Mouse (Mus musculus) kidney, postnatal 10 days (tissue): Measurements from ENCODE around the gene Ssbp4.
A peak's percentile ranks its signal among the peaks of the same experiment; 100 is the strongest.
"Not testable (repeated sequence)": the region's sequence is repeated elsewhere in the genome, so short reads cannot be mapped to it uniquely, and the experiment has no call there.

ENCODE experiments used
- DNase-seq: peaks from one replicate; pipeline ENCODE4 v3.0.0; 2021; ENCODE audit warnings: mixed read lengths

The Ssbp4 gene

DNA sequence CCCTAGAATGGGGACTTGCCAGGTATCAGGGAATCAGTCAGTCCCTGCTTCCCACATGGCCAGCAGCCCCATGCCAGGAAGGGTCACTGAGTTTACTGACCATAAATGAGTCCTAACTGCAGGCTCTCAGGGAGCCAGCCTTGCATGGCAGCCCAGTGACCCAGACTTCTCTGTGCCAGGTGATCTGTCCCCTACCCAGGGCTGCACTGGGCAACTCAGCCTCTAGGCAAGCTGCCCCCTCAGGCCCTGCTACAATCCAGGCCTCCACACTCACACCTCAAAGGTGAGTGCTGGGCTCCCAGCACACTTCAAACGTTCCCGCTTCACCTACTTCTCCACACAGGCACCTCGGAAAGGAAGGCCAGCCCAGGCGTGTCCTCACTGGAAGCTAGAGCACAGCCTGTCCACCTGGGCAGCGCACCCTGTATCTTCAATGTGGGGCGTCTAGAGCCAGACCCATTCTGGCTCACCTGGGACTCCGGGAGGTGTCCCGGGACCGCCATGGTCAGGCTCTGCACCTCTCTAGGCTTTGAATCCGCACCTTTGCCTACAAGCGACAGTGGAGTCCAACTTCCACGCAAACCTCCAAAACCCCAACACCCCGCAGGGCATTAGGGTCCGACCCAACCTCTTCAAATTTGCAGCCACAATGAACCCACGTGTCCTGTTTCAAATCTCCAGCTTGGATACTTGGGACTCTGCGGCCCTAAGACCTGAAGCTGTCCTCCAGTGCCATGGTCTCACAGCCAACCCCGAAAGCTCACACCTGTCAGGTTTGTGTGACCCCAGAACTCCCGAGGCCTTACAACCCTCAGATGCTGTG is 1.7 kb downstream of the Ssbp4 start:
- peak; percentile 41 for DNase-seq

DNA sequence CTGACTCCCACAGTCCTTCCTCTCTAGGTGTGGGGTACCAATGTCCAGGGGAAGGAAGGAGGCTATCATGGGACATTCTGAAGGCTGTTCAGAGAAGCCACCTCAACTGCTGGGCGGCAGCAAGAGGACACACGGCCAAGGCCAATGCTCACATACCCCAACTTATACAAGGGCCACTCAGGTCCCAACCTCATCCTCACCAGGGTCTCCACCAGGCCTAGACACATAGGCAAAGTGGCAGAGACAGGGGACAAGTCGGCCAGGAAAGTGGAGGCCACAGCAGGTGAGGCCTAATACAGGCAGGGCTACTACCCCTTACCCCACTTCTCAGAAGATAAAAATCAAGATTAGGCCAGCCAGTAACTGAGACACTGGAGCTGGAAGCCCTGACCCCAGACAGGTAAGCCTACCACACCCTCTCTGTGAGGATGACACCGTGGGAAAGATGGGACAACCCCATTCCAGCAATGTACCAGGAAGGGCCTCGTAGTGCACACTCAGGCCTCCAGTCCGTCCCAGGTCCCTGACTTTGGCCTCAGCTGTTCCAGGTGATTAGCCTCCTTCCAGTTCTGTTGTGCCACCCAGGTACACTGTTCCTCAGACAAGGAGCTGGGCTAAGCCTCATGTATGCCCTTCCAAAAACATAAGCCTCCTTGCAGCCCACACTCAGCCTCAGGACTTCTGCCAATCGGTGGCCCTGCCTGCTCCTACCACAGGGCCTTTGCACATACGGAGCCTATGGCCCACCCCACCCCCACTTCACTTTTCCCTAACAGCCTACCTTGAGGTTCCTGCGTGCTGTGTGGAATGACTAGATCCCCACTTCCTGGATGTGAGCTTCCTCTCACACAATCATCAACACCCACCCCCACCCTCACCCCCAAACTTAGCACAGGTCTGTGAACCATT is 2.5 kb downstream of the Ssbp4 start:
- peak; percentile 37 for DNase-seq

- DNase-seq, result no peak
Measured at GRCm38 (mm10) chr8:70604558-70604957, 4.1 kb downstream of the Ssbp4 start.

DNA sequence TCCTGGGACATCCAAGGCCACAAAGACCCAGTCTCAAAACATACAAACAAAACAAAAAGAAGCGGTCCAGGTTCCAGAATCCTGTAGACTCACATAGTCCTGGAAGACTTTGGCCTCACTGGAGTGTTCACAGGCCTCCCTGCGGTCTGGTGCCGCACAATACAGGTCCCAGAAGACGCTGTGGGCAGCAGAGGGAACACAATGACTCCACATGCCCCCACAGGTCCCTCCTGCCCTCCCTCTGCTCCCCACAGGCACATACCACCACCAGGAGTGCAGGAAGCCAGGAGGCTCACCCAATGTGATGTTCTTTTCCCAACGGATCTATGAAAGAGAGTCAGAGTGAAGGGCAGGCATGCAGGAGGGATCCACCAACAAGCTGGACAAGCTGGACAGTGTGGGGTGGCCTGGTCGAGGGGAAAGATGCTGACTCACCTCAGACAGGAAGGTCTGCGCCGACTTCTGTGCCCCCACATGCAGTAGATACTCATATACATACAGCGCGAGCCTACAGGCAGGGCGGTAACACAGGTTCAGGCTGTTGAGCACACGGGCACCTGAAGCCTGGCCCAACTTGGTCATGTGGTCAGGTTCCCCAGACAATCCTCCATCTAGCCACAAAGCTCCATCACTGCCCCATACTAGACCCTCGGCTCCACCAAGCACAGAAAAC is 6.4 kb downstream of the Ssbp4 start:
- no peak for DNase-seq

DNA sequence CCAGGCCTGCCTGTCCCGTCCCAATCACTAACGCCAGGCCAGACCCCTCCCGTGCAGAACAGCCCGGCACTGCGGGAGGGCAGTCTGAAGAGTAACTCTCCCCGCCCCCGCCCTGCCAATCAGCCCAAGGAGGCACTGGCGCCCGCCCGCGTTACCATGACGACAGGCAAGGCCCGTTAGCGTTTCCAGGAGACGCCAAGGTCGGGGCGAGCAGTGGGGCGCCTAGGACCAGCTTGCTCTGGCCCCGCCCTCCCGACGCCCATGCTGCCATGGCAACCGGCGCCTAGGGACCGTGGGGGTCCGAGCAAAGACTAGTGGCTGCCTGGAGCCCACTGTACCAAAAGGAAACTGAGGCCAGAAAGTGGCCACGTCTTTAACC is 7.4 kb downstream of the Ssbp4 start:
- DNase-seq, result peak; percentile 93

DNA sequence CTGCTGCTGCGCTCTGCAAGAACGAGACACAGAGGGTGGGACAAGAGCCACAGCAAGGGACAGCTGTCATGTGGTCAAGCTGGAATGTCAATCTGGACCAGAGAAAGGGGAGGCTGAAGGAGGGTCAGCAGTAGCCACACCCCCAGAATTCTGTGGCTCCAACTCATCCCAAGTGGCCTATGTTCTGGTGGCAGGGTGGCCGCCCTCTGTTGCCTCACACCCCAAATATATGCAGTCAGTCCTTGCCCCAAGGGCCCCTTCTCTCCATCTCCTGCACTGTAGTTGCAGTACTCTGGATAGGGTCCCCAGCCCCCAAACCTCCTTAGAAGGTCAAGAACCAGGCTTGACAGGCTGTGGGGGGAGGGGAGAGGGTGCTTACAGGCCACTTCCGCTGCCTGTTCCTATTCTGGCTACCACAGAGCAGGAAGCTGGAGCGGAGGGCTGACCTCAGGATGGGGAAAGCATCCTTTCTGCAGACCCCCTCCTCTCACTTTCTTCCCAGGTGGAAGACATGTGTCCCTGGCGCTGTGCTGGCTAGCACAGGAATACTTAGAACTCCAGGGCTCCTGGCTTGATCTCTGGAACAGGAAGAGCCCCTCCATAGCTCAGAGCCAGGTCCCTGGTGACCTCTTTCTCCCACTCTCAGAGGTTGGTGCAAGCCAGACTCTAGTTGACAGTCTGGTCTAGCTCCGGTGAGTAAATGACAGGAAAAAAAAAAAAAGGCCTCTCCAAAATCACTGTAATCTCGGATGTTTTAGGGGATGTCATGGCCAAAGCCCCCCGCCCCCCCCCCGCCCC is 8.0 kb downstream of the Ssbp4 start:
- peak; percentile 85 for DNase-seq

DNA sequence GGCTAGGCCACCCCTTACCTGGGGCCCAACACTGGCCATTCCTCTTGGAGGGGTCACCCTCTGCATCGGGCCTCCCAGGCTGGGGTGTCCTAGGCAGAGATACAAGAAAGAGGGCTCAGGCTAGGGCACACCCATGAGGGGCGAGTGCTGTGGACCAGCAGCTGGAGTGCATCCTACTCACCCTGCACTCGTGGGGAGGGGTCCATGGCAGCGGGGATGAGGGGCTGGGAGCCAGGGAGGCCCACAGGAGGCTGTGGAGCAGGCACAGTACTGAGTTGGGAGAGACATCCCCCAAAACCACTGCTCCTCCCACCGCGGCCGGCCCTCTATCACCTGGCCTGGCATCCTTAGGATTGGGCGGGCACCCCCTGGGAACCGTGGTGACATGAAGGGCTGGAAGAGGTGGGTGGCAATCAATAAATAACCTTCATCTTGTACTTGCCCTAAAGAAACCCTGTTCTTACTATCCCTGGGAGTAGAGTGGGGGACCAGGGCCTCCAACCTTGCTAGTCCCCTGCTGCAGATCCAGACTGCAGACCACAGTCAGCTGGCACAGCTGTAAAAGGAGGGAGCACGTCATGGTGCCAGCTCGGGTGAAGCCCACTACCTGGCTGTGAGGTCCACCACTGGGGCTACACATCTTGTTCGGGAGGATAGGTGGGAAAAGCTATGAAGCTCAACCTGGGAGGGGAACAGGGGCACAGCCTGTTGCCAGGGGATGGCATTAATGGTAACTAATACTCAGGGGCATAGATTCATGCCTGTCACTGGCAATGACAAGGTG is 9.0 kb downstream of the Ssbp4 start:
- DNase-seq, result no peak

DNA sequence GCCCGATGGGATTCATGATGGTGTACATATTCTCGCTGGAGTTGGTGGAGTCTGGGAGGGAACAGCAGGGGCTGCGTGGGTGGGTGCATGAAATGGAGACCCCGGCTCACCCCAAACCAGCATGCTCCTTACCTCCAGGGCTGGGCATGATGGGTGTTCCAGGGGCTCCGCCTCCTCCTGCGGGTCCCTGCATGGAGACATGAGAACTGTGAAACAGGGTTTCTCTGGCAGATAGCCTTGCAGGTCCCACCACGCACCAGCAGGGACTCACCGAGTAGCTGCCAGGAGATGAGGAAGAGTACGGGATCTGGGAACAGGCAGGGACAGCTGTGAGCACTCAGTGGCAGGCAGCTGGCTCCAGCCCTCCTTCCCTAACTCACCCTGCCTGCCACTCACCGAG is 9.9 kb downstream of the Ssbp4 start:
- DNase-seq, result peak; percentile 53

GRCm38 (mm10) chr8:70598283-70598682 is 10.4 kb downstream of the Ssbp4 start:
- peak; percentile 92 for DNase-seq

GRCm38 (mm10) chr8:70597417-70598272 is 11.0 kb downstream of the Ssbp4 start:
- DNase-seq, result peak; percentile 48

DNA sequence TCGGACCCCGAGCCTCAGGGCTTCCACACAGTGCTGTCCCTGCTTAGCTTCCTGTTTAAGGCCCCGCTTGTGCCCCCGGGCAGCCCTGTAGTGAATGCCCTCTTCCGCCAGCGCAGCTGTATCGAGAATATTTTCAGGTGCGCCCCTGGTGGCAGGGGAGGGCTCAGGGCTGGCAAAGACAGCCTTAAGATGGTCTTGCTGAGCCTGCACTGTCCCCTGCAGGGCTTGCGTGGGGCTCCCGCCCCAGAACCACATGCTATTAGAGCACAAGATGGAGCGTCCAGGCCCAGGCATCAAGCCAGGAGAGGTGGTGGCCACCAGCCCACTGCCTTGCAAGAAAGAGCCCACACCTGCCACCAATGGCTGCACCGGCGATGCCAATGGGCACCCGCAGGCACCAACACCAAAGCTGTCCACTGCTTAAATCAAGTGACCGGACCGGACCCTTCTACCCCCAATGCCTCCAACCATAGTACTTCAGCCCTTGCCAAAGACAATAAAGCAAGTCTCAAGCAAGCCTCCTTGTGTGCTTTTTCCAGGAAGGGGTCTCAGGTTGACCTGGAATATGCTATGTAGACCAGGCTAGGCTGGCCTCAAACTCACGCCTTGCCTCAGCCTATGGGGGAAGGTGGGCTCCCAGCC is 11.8 kb downstream of the Ssbp4 start:
- peak; percentile 50 for DNase-seq

DNA sequence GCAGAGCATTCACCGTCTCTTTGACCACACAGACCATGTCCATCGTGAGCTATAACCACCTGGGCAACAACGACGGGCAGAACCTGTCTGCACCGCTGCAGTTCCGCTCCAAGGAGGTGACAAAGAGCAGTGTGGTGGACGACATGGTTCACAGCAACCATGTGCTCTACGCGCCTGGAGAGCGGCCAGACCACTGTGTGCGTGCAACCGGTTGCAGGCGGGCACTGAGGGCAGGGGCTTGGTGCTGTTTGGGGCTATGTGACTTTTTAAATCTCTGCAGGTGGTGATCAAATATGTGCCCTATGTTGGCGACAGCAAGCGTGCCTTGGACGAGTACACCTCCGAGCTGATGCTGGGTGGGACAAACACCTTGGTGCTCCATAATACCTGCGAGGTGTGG is 12.5 kb downstream of the Ssbp4 start:
- peak; percentile 53 for DNase-seq

GRCm38 (mm10) chr8:70595811-70596210 is 12.9 kb downstream of the Ssbp4 start:
- no peak for DNase-seq

DNA sequence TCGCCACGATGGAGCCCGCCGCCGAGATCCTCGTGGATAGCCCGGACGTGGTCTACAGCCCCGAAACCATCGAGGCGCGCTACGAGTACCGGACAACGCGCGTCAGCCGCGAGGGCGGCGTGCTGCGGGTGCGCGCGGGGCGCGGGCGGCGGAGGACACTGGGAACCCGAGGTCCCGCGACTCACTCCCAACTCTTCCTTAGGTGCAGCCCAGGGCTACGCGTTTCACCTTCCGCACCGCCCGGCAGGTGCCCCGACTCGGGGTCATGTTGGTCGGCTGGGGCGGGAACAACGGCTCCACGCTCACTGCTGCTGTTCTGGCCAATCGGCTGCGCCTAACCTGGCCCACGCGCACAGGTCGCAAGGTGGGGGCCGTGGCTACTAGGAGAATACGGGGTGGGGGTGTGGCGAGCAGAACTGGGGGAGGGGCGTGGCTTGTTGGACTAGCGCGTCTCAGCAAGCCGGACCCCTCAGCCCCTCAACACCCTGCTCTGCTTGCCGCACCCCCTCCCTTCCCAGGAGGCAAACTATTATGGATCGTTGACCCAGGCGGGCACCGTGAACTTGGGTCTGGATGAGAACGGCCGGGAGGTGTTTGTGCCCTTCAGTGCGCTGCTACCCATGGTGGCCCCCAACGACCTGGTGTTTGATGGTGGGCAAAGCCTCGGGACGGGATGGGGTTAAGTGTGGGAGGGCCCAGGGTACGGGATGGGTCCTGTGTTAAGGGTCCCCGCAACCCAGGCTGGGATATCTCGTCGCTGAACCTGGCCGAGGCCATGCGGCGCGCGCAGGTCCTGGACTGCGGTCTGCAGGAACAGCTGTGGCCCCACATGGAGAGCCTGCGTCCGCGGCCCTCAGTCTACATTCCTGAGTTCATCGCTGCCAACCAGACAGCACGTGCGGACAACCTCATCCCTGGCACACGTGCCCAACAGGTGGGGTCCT is 13.8 kb downstream of the Ssbp4 start:
- DNase-seq, result peak; percentile 71

GRCm38 (mm10) chr8:70593961-70594609 is 14.6 kb downstream of the Ssbp4 start, which contains the start of gene Isyna1:
TSS of gene Isyna1 (plus strand) at chr8:70594373.
- DNase-seq, result peak; percentile 95

GRCm38 (mm10) chr8:70593173-70593572 is 15.5 kb downstream of the Ssbp4 start:
- DNase-seq, result peak; percentile 69

GRCm38 (mm10) chr8:70591569-70591968 is 17.1 kb downstream of the Ssbp4 start:
- no peak for DNase-seq

- not testable (repeated sequence) for DNase-seq
Measured at GRCm38 (mm10) chr8:70587955-70588354, 20.7 kb downstream of the Ssbp4 start.
